Mouse (Mus musculus) spleen, adult 18-20 months (tissue): ENCODE measurements around the gene Trim13.
"Not testable (repeated sequence)": the region's sequence is repeated elsewhere in the genome, so short reads cannot be mapped to it uniquely, and the experiment has no call there.

ENCODE experiments used
- DNase-seq, 2 experiments: peaks; one replicate each; pipeline ENCODE4 v3.0.0; 2022; ENCODE audit warnings: mixed read lengths in 2 of 2

Gene Trim13

DNA sequence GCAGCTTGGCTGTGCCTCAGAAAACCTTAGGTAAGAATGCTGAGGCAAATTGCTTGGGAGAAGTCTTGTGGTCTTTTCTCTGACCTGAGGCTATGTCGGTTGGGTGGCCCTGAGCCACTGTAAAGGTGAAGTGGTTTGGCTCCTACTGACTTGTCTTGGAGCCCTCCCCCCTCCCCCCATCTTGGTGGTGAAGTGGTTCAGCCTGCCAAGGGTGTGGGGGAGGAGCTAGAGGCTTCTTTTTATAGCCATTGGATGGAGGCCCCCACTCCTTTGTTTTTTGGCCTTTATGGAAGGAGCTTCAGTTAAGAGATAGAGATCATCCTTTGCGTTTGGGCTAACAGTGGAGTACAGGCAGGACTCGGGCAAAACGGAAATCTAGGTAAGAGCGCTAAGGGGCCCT is at the start of gene Trim13:
Gene Trim13, plus strand, starts transcription at position 280 of the 400 bp plus-strand sequence.
- no peak for DNase-seq

DNA sequence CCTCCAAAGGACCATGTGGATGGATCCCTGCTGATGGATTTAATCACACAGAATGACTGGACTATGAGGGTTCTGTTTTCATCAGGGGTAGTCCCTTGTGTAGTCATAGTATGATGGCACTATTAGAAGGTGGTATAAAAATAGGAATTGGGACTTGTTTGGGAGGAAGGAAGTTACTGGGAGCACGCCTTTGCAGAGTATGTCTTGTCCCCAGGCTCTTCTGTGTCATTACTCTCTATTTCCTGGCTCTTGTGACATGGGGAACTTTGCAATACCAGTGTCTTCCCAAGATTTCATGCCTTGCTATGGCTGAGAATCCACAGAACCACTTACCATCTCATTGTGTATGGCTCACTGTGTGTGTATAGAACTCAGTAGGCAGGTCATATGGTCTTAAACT is 49.4 kb upstream of the Trim13 start:
- DNase-seq = no peak

DNA sequence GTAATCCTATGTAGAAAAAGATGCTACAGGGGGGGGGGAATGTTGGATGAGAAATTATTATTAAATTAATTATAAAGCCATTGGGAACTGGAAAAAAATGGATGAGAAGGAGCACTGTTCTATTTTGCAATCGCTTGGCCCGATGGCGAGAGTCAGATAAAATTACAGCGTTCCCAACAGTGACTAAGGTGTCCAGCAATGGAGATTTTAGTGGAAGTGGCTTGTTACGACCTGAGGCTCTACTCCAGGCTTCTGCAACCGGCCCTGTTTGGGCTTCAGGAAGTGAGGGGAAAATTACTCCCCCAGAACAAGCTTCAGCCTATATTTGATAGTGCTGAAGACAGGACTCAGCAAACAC is 42.1 kb upstream of the Trim13 start:
- DNase-seq = no peak

DNA sequence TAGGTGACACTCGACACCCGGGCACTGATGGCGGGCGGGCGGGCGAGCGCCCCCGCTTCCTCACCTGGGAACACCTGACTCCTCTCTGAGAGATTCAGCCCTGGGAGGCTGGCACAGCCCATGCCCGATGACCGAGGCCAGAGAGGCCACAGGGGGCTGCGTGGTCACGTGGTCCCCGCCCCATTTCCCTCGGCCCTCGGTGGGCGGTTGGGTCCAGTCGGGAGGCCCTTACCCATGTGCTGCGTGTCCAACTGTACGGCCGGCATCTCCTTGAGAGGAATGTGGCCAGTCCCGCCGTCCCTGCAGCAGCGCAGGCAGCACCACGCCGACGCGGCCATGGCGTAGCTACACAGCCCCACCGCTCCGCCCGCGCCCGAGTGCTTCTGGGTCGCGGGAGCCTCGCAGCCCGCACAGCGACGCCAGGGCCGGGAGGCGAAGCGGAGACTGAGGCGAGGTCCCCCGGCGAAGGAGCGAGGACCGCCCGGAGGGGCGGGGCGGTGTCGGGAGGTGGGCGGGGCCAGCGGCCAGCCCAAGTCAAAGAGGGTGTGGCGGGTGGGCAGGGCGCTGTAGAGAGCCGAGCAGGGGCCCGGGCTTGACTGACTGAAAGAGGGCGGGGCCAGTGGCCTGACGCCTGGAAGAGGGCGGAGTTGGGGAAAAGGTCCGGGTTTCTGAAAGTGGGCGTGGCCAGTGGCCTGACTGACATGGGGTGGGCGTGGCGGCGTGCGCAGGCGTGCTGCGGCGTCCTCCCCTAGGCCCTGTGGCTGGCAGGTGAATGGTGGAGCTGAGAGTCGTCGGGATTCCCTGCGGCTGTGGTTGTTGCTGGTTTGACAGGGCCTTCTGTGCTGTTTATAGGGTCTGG is 41.5 kb upstream of the Trim13 start, which contains the start of gene Spryd7:
Gene Spryd7, minus strand, starts transcription at position 598 of the 859 bp plus-strand sequence.
- DNase-seq = peak; percentile 96 to 98

DNA sequence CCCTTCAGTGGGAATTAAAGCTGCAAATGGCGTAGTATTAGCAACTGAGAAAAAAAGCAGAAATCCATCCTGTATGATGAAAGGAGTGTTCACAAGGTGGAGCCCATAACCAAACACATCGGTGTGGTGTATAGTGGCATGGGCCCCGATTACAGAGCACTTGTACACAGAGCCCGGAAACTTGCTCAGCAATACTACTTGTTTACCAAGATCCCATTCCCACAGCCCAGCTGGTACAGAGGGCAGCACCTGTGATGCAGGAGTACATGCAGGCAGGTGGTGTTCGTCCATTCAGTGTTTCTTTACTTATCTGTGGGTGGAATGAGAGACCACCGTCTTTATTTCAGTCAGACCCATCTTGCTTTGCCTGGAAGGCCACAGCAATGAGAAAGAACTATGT is 39.1 kb upstream of the Trim13 start:
- DNase-seq = no peak

DNA sequence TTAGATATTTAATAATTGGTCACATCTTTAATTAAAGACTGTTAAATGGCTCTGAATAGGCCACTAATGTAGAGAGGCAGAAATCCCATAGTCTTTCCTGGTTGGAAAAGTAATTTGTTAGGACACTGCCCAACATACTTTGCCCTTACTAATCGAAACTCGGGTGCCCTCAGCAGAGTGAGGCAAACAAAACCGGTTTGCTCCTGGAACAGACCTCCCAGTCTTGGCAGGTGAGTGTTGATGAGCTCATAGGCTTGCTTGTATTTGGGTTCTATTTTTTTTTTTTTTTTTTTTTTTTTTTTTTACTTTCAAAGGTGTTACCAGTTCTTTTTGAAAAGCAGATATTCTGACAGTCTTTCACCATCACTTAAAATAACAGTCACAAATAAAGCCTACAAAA is 38.2 kb upstream of the Trim13 start:
- no peak for DNase-seq

DNA sequence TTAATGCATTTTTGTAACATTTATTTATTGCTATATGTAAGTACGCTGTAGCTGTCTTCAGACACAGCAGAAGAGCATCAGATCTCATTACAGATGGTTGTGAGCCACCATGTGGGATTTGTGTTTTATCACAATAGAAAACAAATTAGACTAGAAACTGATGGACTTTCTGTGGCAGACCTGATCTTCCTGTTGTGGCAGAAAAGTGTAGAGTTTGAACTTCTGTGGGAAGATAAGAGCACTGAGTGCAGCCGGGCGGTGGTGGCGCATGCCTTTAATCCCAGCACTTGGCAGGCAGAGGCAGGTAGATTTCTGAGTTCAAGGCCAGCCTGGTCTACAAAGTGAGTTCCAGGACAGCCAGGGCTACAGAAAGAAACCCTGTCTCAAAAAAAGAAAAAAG is 31.8 kb upstream of the Trim13 start:
- not testable (repeated sequence) for DNase-seq

DNA sequence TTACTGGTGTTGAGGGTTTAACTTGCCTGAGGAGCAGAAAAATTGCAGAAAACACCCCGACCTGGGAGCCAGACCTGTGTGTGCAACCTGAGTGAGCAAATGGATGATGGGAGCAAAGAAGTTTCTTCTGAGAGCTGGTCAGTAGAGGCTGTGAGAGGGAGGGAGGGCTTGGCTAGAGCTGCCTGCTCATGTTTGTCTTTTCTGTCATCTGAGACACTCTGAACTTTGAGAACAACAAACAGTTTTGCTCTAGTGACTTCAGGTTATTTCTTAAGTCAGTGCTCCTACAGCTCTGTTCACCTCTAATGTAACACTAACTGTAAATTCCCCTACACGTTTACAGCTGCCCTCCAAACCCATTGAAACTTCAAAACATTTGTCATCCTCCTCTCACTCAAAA is 28.7 kb upstream of the Trim13 start:
- no peak for DNase-seq

DNA sequence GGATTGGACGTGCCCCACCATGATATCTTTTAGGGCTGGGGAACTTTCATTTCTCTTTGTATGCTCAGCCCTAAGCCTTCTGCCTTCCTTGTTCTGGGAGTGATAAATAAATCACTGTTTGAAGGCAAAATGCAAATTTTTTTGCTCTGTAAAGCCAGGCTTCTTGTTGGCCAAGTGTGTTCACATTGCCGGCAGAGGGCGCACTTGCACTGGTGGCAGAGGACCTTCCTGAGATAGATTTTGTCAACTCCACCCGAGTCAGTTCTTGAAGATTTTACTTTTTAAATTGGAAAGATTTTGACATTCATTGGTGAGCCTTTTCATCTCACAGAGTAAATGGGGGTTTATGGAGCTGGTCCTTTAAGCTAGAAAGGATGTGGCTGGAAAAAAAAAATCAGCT is 26.7 kb upstream of the Trim13 start:
- peak; percentile 63 to 91 for DNase-seq

DNA sequence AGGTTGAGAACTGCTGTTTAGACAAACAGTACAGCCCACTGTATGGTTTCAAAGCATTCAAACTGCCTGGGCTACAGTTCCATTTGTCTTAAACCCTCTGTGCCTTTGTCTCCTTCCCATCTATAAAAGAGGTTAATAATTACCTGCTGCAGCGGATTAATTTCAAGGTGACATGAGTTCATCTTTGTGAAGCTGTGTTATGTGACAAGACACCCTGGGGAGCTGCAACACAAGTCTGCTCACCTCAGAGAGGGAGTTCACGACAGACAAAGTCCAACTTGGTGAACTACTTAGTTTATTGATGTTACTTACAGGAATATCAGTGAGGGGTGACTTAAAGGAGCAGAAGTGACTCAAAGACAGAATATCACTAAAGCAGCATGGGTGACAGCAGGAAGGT is 25.9 kb upstream of the Trim13 start:
- DNase-seq = no peak

DNA sequence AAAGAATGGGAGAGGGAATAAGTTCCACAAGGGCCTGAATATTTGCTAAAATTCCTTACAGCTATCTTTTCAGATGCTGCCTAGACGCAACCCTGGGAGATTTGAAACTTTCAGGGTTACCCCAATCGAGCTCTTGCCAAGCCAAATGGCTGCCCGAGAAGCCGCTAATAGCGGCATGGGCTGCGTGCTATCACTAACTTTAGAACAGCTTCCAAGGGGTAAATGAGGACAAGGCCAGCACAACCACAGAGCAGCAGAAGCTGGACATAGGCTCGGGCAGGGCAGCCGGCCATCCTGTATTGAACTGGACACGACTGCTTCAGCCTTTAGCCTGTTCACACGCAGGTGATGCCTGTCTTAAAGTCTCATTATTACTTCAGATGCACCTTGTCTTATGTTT is 23.0 kb upstream of the Trim13 start:
- no peak for DNase-seq

DNA sequence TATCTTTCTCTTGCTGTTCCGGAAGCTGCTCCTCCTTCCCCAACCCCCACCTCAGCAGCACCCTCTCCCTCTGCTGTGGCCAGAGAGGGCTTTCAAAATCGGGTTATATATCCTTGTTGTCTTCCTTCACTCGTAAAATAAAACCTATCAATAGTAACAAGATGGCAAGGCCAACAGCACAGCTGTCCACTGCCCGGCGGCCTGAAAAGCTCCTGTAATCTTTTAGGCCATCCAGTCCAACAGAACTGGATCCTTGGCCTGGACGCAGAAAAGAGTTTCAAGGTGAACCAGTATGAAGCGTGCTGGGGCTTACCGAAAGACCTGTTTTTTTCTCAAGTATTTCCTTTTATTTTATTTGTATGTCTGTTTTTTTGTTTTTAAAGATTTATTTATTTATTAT is 22.1 kb upstream of the Trim13 start:
- no peak for DNase-seq

DNA sequence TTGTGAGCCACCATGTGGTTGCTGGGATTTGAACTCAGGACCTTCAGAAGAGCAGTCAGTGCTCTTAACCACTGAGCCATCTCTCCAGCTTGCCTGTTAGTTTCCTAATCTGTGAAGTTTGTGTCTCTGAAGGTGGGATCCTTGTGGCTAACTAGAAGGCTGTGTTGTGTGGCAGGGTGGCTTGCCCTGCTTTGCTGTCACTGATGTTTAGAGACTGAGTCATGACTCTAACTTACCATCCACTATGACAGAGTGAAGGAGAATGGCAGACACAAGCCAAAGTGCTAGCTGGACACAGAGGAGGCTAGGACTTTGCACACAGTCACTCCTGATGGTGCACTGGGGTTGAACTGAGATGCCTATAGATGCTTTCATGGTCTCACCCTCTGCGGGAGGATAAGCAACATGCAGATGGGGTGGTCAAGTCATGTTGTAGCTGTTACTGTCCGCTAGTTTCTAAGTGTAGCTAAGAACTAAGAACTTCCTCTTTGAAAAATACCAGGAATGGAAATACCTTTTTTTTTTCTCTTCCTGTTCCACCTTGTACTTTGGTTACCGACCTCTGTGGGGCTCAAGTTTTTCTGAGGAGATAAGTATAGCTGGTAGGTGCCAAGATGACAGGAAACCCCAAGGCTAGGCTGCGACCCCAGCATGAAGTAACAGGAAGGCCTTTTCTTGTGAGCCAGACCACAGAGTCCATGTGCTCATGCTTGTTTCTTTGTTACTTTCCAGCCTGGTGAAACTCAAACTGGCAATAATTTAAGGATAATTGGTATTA is 8.6 kb upstream of the Trim13 start:
- DNase-seq = no peak

DNA sequence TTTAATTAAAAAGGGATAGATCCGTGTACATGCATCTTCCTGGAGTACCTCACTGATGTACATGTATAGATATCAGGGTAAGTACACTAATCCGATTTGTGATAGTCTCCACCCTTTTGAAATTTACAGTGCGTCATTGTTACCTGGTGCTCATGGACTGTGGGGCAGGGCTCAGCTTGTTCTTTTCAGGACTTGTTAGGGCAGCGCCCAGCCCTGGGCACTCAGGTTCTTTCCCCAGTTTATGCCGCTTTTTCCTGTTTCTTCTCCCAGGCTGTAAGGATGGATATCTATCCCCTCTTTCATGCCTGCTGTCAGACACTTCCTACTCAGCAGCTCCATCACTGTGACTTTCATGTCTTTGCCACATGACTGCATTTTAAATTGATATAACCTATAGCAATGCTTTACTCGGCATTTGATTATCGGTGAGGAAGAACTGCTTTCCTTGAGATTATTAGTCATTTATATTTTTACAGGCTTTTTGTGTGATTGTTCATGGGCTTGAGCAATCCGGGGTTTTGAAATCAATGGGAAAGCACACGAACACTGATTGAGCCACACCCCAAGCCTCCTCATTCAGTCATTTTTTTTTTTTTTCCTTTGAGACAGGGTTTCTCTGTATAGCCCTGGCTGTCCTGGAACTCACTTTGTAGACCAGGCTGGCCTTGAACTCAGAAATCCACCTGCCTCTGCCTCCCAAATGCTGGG is 1.2 kb upstream of the Trim13 start:
- DNase-seq = no peak

DNA sequence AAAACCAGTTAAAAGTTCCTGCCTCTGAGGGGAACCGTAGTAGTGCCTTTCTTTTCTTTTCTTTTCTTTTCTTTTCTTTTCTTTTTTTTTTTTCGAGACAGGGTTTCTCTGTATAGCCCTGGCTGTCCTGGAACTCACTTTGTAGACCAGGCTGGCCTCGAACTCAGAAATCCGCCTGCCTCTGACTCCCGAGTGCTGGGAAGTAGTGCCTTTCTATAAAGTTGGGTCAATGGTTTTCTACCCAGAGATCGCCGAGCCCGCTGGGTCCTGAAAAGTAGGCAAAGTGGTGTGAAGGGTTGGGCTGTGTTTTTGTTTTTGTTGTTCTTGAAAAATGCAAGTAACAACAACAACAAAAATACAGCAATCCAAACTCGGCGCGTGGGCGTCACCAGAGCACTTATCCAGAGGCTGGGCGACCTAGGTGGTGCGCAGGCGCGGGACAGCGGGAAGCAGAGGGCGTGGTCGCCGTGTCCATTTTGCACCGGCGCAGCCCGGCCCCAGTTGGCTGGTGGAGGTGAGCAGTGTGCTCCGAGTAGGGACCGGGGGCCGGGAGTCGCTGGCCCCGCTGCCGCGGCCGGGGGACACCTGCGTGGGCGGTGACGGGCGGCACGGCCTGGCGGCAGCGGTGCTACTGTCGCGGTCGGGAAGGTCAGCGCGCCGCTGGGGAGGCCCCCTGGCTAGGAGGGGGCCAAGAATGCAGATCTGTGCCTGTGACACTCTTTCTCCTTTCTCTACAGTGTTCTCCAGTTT is 1.2 kb downstream of the Trim13 start:
- DNase-seq = peak; percentile 79 to 87

DNA sequence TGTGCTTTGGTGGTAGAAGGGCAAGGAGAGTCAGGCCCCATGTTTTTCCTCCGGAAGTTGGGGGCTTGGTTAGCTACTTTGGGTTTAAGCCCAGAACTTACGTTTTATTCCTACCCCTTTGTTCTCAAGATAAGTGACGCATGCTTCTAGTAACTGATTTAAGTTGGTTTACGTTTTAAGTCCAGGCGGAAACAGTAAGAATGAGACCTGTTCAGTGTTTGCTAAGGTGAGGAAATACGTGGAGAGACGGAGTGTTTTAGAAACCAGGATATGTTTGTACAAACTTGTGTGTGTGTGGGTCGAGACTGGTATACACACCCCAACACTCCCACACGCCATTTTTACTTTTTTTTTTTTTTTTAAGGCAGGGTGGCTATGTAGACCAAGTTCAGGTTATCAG is 3.3 kb downstream of the Trim13 start:
- no peak for DNase-seq

DNA sequence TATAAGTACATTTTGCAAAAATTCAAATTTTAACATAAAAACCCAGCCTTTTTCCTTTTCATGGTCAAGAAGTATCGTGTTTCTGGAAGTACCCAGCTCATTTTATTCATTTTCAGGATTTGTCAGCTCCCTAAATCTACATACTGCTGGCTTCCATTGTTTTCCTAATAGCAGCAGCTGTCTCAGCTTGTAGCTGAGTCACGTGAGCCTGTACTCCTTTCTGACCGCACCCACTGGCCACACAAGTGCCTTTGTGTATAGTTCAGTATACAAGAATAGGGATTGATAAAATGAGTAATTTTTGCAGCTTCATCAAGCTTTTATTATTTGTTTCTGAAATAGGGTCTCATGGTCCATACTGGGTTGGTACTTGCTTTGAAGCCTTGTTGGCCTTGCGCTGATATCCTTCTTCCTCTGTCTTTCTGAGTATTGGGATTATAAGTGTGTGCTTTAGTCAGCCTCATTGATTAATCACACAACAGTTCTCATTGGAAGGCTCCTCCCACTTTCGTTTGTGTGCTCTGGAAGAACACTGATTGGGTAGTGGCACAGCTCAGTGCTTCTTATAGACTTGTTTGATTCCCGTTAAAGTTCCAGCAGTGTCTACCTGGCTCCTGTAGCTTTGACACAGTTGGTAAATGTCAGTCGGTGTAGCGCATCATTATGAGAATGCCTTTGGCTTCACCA is 5.2 kb downstream of the Trim13 start:
- DNase-seq = no peak

DNA sequence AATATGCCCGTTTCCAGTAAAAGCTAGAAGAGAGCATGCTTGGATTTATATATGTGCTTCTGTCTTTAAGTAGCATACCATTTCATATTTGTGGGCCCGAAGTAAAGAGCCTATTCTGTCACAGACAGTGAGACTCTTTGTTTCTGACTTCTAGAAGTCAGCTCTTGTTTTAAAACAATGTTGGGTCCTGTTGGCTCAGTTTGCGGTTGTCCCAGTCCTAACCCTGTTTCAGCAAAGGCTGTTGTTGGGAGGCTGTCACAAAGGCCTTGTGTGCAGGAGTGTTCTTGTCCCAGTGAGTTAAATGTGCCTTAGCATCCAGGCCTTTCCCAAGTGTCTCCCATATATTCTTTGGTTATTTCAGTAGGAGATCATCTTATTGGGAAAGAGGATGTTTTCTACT is 6.0 kb downstream of the Trim13 start:
- no peak for DNase-seq

DNA sequence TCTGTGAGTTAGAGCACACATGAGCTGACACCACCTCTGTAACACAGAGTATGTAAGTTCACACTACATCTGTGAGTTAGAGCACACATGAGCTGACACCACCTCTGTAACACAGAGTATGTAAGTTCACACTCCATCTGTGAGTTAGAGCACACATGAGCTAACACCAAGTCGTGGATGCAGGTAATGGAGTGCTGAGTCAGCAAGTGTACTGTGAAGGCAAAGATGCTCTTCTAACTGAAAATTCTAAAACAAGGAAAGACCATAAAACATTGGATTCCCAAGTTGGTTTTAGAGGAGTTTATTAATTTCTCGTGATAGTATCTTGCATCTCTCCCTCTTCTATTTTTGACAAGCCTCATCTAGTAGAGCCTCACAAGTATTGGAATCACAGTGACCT is 8.0 kb downstream of the Trim13 start:
- DNase-seq = not testable (repeated sequence)

DNA sequence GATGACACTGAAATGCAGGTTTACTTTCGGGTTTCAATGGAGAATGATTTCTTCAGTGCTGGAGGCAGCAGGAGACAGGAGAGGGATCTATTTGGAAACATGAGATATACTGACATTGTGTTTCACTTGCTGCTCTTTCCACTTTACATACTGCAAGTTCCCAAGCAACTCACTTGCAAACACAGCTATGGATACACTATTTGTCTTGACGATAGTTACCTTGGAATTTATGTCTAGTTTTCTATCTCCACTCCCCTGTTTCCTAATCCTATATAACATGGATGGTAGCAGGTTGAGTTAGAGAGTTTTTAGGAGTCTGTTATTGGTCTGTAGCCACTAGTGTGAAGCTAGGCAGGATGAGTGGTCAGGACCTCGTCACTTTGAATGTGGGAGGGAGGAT is 9.1 kb downstream of the Trim13 start, which contains the start of gene Kcnrg:
Gene Kcnrg, plus strand, starts transcription at position 301 of the 400 bp plus-strand sequence.
- DNase-seq = no peak

DNA sequence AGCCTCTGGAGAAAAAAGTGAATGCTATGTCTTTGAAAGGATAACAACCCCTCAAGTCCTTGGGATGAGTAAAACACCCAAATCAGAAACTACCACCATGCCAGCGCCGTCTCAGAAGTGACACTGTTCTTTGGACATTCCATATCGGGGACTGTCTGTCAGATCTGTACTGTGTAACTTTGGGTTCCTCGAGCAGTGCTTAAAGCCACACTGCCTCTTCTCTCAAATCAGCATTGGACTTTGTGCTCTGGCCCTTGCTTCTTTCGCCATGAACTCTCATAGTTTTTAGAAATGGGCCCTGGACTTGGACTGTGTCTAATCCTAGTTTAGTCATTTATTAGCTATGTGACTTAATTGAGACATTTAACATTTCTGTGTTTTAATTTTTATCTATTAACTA is 13.7 kb downstream of the Trim13 start:
- no peak for DNase-seq

DNA sequence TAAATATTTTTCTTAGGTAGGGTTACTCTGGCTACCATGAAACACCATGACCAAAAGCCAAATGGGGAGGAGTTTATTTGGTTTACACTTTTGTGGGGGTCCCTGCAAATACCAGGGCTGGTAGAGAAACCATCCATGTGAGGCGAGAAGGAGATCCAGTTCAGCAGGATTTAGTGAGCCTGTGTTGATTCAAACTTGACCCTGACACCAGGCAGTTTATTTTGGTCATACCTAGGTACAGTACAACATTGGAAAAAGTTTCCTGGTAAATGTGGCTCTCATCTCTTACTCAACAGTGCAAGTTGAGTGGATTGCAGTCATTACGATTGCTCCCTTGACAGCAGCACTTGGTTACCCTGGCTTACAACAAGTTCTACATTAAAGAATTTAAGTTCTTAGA is 15.3 kb downstream of the Trim13 start:
- DNase-seq = no peak
